In genomic region chr1:131110525-131111106, GRCm38 (mm10) we compare ENCODE assay signal across 9 mouse cellular contexts. TPM values are rescaled to one million over a fixed set of nuclear protein-coding genes. Genes with fewer than 3 reads are reported as not detected.
A peak's percentile ranks its signal among the peaks of the same experiment; 100 is the strongest.
DNase-seq lines count a peak whose midpoint lies in the region; ATAC-seq and TF ChIP-seq lines count a peak whose summit lies in the region.
"Had no signal": no experiment of that assay in that cellular context is flagged by ENCODE, and none has a peak within 500 bp of the region (broad histone marks: within the 10 kb centered on the region; RNA-seq: fewer than 3 reads in every experiment).

No protein-coding gene starts in this region.

- no peak overlapping the region for H3K9ac ChIP-seq in embryonic facial prominence, embryonic 13.5 days
- H3K9ac ChIP-seq in lung, postnatal 0 days (replicated peaks; ENCODE audit: low read depth): no peak overlapping the region
- H3K9ac ChIP-seq in hindbrain, embryonic 12.5 days: no peak overlapping the region

- ATAC-seq in embryonic facial prominence, embryonic 13.5 days (ENCODE audit: insufficient number of reproducible peaks, insufficient read depth, low FRiP score, low TSS enrichment, low read depth): no peak
- no peak for ATAC-seq in lung, postnatal 0 days
- ATAC-seq in hindbrain, embryonic 12.5 days (ENCODE audit: low FRiP score): no peak

- 0 out of 2 replicates have a peak, but pooled peaks cover 3% of the 10 kb centered on the region for H3K27me3 ChIP-seq in embryonic facial prominence, embryonic 13.5 days
- H3K27me3 ChIP-seq in embryonic facial prominence, embryonic 10.5 days (replicated peaks; ENCODE audit: low read depth, poor library complexity, severe bottlenecking): 0 out of 2 replicates have a peak, but pooled peaks cover 11% of the 10 kb centered on the region
- no peaks in the 10 kb centered on the region for H3K27me3 ChIP-seq in lung, postnatal 0 days (replicated peaks; ENCODE audit: insufficient read depth, low read length)
- H3K27me3 ChIP-seq in hindbrain, embryonic 12.5 days: no peaks in the 10 kb centered on the region
- 0 out of 2 replicates have a peak, but pooled peaks cover 3% of the 10 kb centered on the region for H3K27me3 ChIP-seq in forebrain, embryonic 10.5 days (ENCODE audit: poor library complexity, severe bottlenecking)

- DNase-seq in embryonic facial prominence, embryonic 10.5 days (ENCODE audit: low spot score): no peak
- peak; percentile 61 for DNase-seq in 416B (ENCODE audit: low read depth)
- DNase-seq in fat pad, adult 2 months (ENCODE audit: extremely low read depth, low read depth, low spot score): peak; percentile 43
- DNase-seq in lung, postnatal 0 days (ENCODE audit: low spot score): peak; percentile 49
- DNase-seq in forebrain, embryonic 10.5 days (ENCODE audit: extremely low spot score, low spot score): no peak
- DNase-seq in c-Kit-positive CD71-positive TER-119-positive erythroid progenitor cells, embryonic 14.5 days (ENCODE audit: low spot score): no peak

- TF ChIP-seq EP300 in lung, postnatal 0 days (IDR thresholded peaks at IDR 0.05): no peak

- H3K36me3 ChIP-seq in embryonic facial prominence, embryonic 13.5 days: no peaks in the 10 kb centered on the region
- H3K36me3 ChIP-seq in embryonic facial prominence, embryonic 10.5 days (replicated peaks): no peaks in the 10 kb centered on the region
- H3K36me3 ChIP-seq in lung, postnatal 0 days (ENCODE audit: insufficient read depth, low read length): no peaks in the 10 kb centered on the region
- H3K36me3 ChIP-seq in hindbrain, embryonic 12.5 days: no peaks in the 10 kb centered on the region
- no peaks in the 10 kb centered on the region for H3K36me3 ChIP-seq in forebrain, embryonic 10.5 days (replicated peaks)
- H3K36me3 ChIP-seq: hindbrain, embryonic 10.5 days had no signal

- H3K27ac ChIP-seq in embryonic facial prominence, embryonic 13.5 days: 0 out of 2 replicates have a peak overlapping the region, but pooled peaks have one; percentile 49
- no peak overlapping the region for H3K27ac ChIP-seq in embryonic facial prominence, embryonic 10.5 days (replicated peaks)
- H3K27ac ChIP-seq in lung, postnatal 0 days (ENCODE audit: low read length): no peak overlapping the region
- no peak overlapping the region for H3K27ac ChIP-seq in hindbrain, embryonic 12.5 days
- no peak overlapping the region for H3K27ac ChIP-seq in forebrain, embryonic 10.5 days
- H3K27ac ChIP-seq: hindbrain, embryonic 10.5 days had no signal

- H3K4me1 ChIP-seq in embryonic facial prominence, embryonic 13.5 days: peaks cover 24% of the 10 kb centered on the region
- peaks cover 21% of the 10 kb centered on the region for H3K4me1 ChIP-seq in embryonic facial prominence, embryonic 10.5 days
- H3K4me1 ChIP-seq in lung, postnatal 0 days (ENCODE audit: insufficient read depth, low read depth, low read length): peaks cover 3% of the 10 kb centered on the region; the same call in 1 of the 2 replicates
- no peaks in the 10 kb centered on the region for H3K4me1 ChIP-seq in hindbrain, embryonic 12.5 days
- H3K4me1 ChIP-seq in forebrain, embryonic 10.5 days: peaks cover 10% of the 10 kb centered on the region

- WGBS in embryonic facial prominence, embryonic 13.5 days: 68% methylated on average over 12 of the region's 12 CpGs
- WGBS in embryonic facial prominence, embryonic 10.5 days: 80% methylated on average over 12 of the region's 12 CpGs
- 58% methylated on average over 12 of the region's 12 CpGs for WGBS in lung, postnatal 0 days
- 81% methylated on average over 12 of the region's 12 CpGs for WGBS in hindbrain, embryonic 12.5 days
- 87% methylated on average over 12 of the region's 12 CpGs for WGBS in forebrain, embryonic 10.5 days

- no peak overlapping the region for H3K4me3 ChIP-seq in embryonic facial prominence, embryonic 13.5 days
- H3K4me3 ChIP-seq in embryonic facial prominence, embryonic 10.5 days: no peak overlapping the region
- H3K4me3 ChIP-seq in lung, postnatal 0 days (ENCODE audit: low read depth, low read length): no peak overlapping the region
- H3K4me3 ChIP-seq in hindbrain, embryonic 12.5 days: no peak overlapping the region
- H3K4me3 ChIP-seq in forebrain, embryonic 10.5 days: no peak overlapping the region
- H3K4me3 ChIP-seq: hindbrain, embryonic 10.5 days had no signal

- TF ChIP-seq CTCF in lung, postnatal 0 days (IDR thresholded peaks at IDR 0.05): no peak

- no peaks in the 10 kb centered on the region for H3K9me3 ChIP-seq in embryonic facial prominence, embryonic 13.5 days
- no peaks in the 10 kb centered on the region for H3K9me3 ChIP-seq in embryonic facial prominence, embryonic 10.5 days
- no peaks in the 10 kb centered on the region for H3K9me3 ChIP-seq in lung, postnatal 0 days (ENCODE audit: low read length)
- no peaks in the 10 kb centered on the region for H3K9me3 ChIP-seq in hindbrain, embryonic 12.5 days (replicated peaks)
- H3K9me3 ChIP-seq in forebrain, embryonic 10.5 days: no peaks in the 10 kb centered on the region
- H3K9me3 ChIP-seq: hindbrain, embryonic 10.5 days had no signal

- H3K4me2 ChIP-seq in embryonic facial prominence, embryonic 13.5 days: no peak overlapping the region
- H3K4me2 ChIP-seq in lung, postnatal 0 days (replicated peaks; ENCODE audit: low read depth, low read length): no peak overlapping the region
- no peak overlapping the region for H3K4me2 ChIP-seq in hindbrain, embryonic 12.5 days (replicated peaks)

RNA-seq across cellular contexts. Expression of gene Mapkapk2, which starts 13.0 kb away (rescaled TPM):
- 39.8 and 40.4 TPM in 2 replicates for polyA plus RNA-seq in embryonic facial prominence, embryonic 13.5 days (2015; fragmentation: Nextera tagmentation; extraction: Ambion mirVana)
- polyA plus RNA-seq in embryonic facial prominence, embryonic 10.5 days (2016; fragmentation: Nextera tagmentation; extraction: Ambion mirVana): 44.4 and 45.4 TPM in 2 replicates
- 62.4 and 65.0 TPM in 2 replicates for polyA plus RNA-seq in lung, postnatal 0 days (2015; fragmentation: Nextera tagmentation; extraction: Ambion mirVana)
- polyA plus RNA-seq in hindbrain, embryonic 12.5 days (2016; fragmentation: Nextera tagmentation; extraction: Ambion mirVana): 50.3 and 52.4 TPM in 2 replicates
- 41.1 and 41.3 TPM in 2 replicates for polyA plus RNA-seq in forebrain, embryonic 10.5 days (2016; fragmentation: Nextera tagmentation; extraction: Ambion mirVana)

RNA-seq across cellular contexts. Expression of gene Dyrk3, which starts 27.5 kb away (rescaled TPM):
- polyA plus RNA-seq in embryonic facial prominence, embryonic 13.5 days (2015; fragmentation: Nextera tagmentation; extraction: Ambion mirVana): 3.3 and 3.9 TPM in 2 replicates
- 8.7 and 9.7 TPM in 2 replicates for polyA plus RNA-seq in embryonic facial prominence, embryonic 10.5 days (2016; fragmentation: Nextera tagmentation; extraction: Ambion mirVana)
- 3.4 and 4.7 TPM in 2 replicates for polyA plus RNA-seq in lung, postnatal 0 days (2015; fragmentation: Nextera tagmentation; extraction: Ambion mirVana)
- 14.1 and 14.3 TPM in 2 replicates for polyA plus RNA-seq in hindbrain, embryonic 12.5 days (2016; fragmentation: Nextera tagmentation; extraction: Ambion mirVana)
- 13.3 and 15.5 TPM in 2 replicates for polyA plus RNA-seq in forebrain, embryonic 10.5 days (2016; fragmentation: Nextera tagmentation; extraction: Ambion mirVana)

RNA-seq across cellular contexts. Expression of gene Eif2d, which starts 42.4 kb away (rescaled TPM):
- polyA plus RNA-seq in embryonic facial prominence, embryonic 13.5 days (2015; fragmentation: Nextera tagmentation; extraction: Ambion mirVana): 61.3 and 68.7 TPM in 2 replicates
- polyA plus RNA-seq in embryonic facial prominence, embryonic 10.5 days (2016; fragmentation: Nextera tagmentation; extraction: Ambion mirVana): 66.9 and 70.3 TPM in 2 replicates
- 36.3 and 42.5 TPM in 2 replicates for polyA plus RNA-seq in lung, postnatal 0 days (2015; fragmentation: Nextera tagmentation; extraction: Ambion mirVana)
- 53.1 and 55.5 TPM in 2 replicates for polyA plus RNA-seq in hindbrain, embryonic 12.5 days (2016; fragmentation: Nextera tagmentation; extraction: Ambion mirVana)
- 66.9 and 70.2 TPM in 2 replicates for polyA plus RNA-seq in forebrain, embryonic 10.5 days (2016; fragmentation: Nextera tagmentation; extraction: Ambion mirVana)

Comparison
In these comparisons a context has a peak if more than half of its experiments do, and no peak if none do; other contexts are left out.
1. DNase-seq: peak in 416B (single experiment), fat pad, adult 2 months (single experiment) and lung, postnatal 0 days (single experiment); none in embryonic facial prominence, embryonic 10.5 days (single experiment), forebrain, embryonic 10.5 days (single experiment) and c-Kit-positive CD71-positive TER-119-positive erythroid progenitor cells, embryonic 14.5 days (single experiment).